Mouse (Mus musculus) stomach, postnatal 0 days (tissue): ENCODE results near the gene Cux1. TPM values are rescaled to one million over a fixed set of nuclear protein-coding genes. Genes with fewer than 3 reads are reported as not detected.

Experiments used
- ATAC-seq: fragments of 200-750 bp; cut with Nextera tagmentation; 2 replicates; pipeline ENCODE4 v1.8.0; 2017; ENCODE audit not compliant: low FRiP score, low TSS enrichment
- DNase-seq: peaks from one replicate; pipeline ENCODE4 v3.0.0-alpha.2; 2016; ENCODE audit warnings: low spot score
- H3K27ac ChIP-seq: fragments of 300-500 bp; sonication (generic); replicated peaks from 2 replicates; pipeline ENCODE4 v1.5.1; 2014; ENCODE audit warnings: mild to moderate bottlenecking, control low read depth
- H3K27me3 ChIP-seq: fragments of 300-500 bp; sonication (generic); 2 replicates; pipeline ENCODE4 v1.6.1; 2014; ENCODE audit warnings: low read length; ENCODE audit not compliant: control insufficient read depth, insufficient read depth
- H3K36me3 ChIP-seq: fragments of 300-500 bp; sonication (generic); 2 replicates; pipeline ENCODE4 v1.6.1; 2014; ENCODE audit warnings: low read length, mixed read lengths; ENCODE audit not compliant: control insufficient read depth, insufficient read depth
- H3K4me1 ChIP-seq: fragments of 300-500 bp; sonication (generic); replicated peaks from 2 replicates; pipeline ENCODE4 v1.6.1; 2014; ENCODE audit warnings: antibody characterized with exemption; ENCODE audit not compliant: control insufficient read depth, insufficient read depth
- H3K4me2 ChIP-seq: fragments of 300-500 bp; sonication (generic); replicated peaks from 2 replicates; pipeline ENCODE4 v1.6.1; 2014; ENCODE audit warnings: low read depth, mild to moderate bottlenecking, control low read depth, moderate library complexity
- H3K4me3 ChIP-seq: fragments of 300-500 bp; sonication (generic); 2 replicates; pipeline ENCODE4 v1.5.1; 2014; ENCODE audit warnings: low read depth, low read length, control low read depth
- H3K9ac ChIP-seq: fragments of 300-500 bp; sonication (generic); 2 replicates; pipeline ENCODE4 v1.6.1; 2014; ENCODE audit warnings: mild to moderate bottlenecking, low read length, control low read depth, mixed read lengths
- H3K9me3 ChIP-seq: fragments of 300-500 bp; sonication (generic); 2 replicates; pipeline ENCODE4 v1.6.1; 2016; ENCODE audit warnings: low read length; ENCODE audit not compliant: control insufficient read depth
- CTCF ChIP-seq: IDR thresholded peaks from 2 replicates; pipeline ENCODE4 v1.5.1; 2016; ENCODE audit warnings: antibody characterized with exemption, low read depth, mild to moderate bottlenecking, moderate library complexity
- EP300 ChIP-seq: optimal IDR thresholded peaks from 2 replicates; pipeline ENCODE3; 2016; ENCODE audit warnings: antibody characterized with exemption
- WGBS: fragments of 180-500 bp; shearing (Covaris S2); extraction: QIAGEN DNeasy Blood & Tissue Kit; methylation state at CpG from one replicate; pipeline ENCODE4 v1.1.7; 2014; 5-methylcytosine and 5-hydroxymethylcytosine counted together
- polyA plus RNA-seq: library from polyadenylated mRNA; unstranded; fragments of >200 nt; fragmentation: Nextera tagmentation; extraction: Ambion mirVana; gene quantifications from 2 replicates; pipeline ENCODE4 v1.2.1, GENCODE M21; 2015

The Cux1 gene
- polyA plus RNA-seq, 1 experiment from 2014 or later = 33.7 TPM

DNA sequence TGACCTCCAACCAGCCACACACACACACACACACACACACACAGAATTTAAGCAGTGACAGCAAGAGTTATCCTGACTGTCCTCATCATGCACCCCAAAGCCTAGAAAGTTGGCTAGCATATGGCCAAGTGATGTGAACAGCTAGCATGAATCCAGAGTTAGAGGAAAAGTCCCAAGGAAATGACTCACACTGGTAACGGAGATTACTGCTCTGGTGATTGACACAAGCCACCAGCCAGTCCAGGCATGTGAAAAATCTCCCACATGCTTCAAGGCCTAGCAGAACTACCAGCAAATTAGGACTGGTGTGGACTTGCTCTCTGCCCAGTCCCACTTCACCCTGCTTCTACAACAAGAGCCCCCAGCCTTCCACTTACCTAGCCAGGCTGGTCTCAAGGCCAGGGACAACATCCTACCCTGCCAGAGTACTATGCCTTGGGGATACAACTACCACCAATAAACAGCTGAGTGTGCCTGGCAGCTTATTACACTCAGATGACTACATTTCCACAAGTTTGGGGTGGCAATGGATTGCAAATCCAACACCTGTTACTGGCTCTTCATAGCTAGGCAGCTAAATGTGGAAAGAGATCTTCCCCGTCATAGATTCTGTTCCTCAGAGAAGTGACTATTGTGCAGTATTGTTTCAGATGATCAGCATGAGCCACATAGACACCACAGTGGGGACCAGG, 35.5 kb downstream of the Cux1 start:
- ATAC-seq (peak; percentile 54), DNase-seq (no peak)
- H3K27ac ChIP-seq = no peak overlapping the region

GRCm38 (mm10) chr5:136530931-136531330, 36.4 kb downstream of the Cux1 start:
- Histone ChIP-seq H3K4me3 (no peak overlapping the region), H3K27ac (no peak overlapping the region), H3K4me1 (no peaks in the 10 kb centered on the region), H3K9ac (no peak overlapping the region), H3K27me3 (no peaks in the 10 kb centered on the region), H3K4me2 (no peak overlapping the region), H3K36me3 (no peaks in the 10 kb centered on the region), H3K9me3 (no peaks in the 10 kb centered on the region)
- WGBS = 70% methylated on average over 1 of the region's 1 CpGs
- DNase-seq = no peak
- TF ChIP-seq EP300 (no peak), CTCF (no peak)
- no peak for ATAC-seq

More for the DNA sequence above, 35.5 kb downstream of the Cux1 start:
- no peaks in the 10 kb centered on the region for H3K4me1 ChIP-seq
- no peaks in the 10 kb centered on the region for H3K36me3 ChIP-seq
- no peak for TF ChIP-seq EP300
- no peak for TF ChIP-seq CTCF
- H3K4me2 ChIP-seq = no peak overlapping the region
- H3K9ac ChIP-seq = no peak overlapping the region
- H3K4me3 ChIP-seq = no peak overlapping the region
- H3K9me3 ChIP-seq = no peaks in the 10 kb centered on the region
- no peaks in the 10 kb centered on the region for H3K27me3 ChIP-seq
- 57% methylated on average over 2 of the region's 2 CpGs for WGBS

DNA sequence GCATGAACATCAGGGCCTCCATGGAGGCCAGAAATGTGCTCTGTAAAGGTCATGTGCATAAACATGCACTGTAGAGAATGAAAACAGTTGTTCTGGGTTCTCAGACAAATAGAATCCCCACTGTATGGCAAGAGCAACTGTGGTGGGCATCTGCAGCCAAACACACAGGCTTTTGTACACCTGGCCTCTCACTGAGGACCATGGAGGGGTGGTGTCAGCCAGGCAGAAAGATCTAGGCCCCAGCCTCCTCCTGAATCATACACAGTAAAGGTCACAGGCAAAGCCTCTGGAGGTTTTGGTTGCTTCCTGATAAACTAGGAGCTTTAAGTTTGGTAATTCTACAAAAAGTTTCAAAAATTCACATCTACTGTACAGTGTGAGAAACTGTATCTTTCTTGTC, 38.1 kb downstream of the Cux1 start:
- ATAC-seq (no peak), DNase-seq (no peak)
- H3K9me3 ChIP-seq = no peaks in the 10 kb centered on the region
- H3K27me3 ChIP-seq = no peaks in the 10 kb centered on the region
- H3K27ac ChIP-seq = no peak overlapping the region
- H3K4me3 ChIP-seq = no peak overlapping the region
- no peak overlapping the region for H3K4me2 ChIP-seq
- TF ChIP-seq CTCF (no peak), EP300 (no peak)
- no peaks in the 10 kb centered on the region for H3K4me1 ChIP-seq
- H3K9ac ChIP-seq = no peak overlapping the region
- H3K36me3 ChIP-seq = no peaks in the 10 kb centered on the region

GRCm38 (mm10) chr5:136527871-136528270, 39.4 kb downstream of the Cux1 start:
- Histone ChIP-seq H3K4me1 (no peaks in the 10 kb centered on the region), H3K4me3 (no peak overlapping the region), H3K36me3 (no peaks in the 10 kb centered on the region), H3K27me3 (no peaks in the 10 kb centered on the region), H3K27ac (no peak overlapping the region), H3K9ac (no peak overlapping the region), H3K9me3 (no peaks in the 10 kb centered on the region), H3K4me2 (no peak overlapping the region)
- DNase-seq (no peak), ATAC-seq (no peak)
- WGBS = 47% methylated on average over 1 of the region's 1 CpGs
- TF ChIP-seq EP300 (no peak), CTCF (no peak)

DNA sequence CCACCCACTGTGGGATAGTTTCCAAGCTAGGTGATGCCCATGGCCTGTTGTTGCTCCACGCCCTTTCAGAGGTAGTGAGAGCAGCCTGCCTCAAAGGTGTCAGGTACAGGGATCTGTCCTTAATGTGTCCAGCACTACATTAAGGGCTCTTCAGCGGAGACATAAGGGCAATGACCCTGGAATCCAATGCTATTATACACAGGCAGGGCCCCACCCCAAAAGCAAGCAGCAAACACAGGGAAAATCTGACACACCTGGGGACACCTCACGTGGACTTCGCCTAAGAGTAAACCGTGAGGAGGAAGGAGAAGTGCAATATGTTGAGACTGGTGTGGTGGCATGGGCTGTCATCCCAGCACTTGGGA, 40.8 kb downstream of the Cux1 start:
- H3K27ac ChIP-seq = no peak overlapping the region
- H3K27me3 ChIP-seq = no peaks in the 10 kb centered on the region
- no peak overlapping the region for H3K9ac ChIP-seq
- DNase-seq (peak; percentile 64), ATAC-seq (peak; percentile 91)
- H3K4me3 ChIP-seq = no peak overlapping the region
- no peaks in the 10 kb centered on the region for H3K9me3 ChIP-seq
- no peak overlapping the region for H3K4me2 ChIP-seq
- 60% methylated on average over 5 of the region's 5 CpGs for whole genome bisulfite sequencing
- no peaks in the 10 kb centered on the region for H3K4me1 ChIP-seq
- H3K36me3 ChIP-seq = no peaks in the 10 kb centered on the region
- no peak for TF ChIP-seq EP300
- TF ChIP-seq CTCF = no peak

- no peaks in the 10 kb centered on the region for H3K36me3 ChIP-seq
- TF ChIP-seq EP300 (no peak), CTCF (no peak)
- H3K4me2 ChIP-seq = no peak overlapping the region
- ATAC-seq (peak; percentile 34; the same call in 1 of the 2 replicates), DNase-seq (no peak)
- 60% methylated on average over 9 of the region's 9 CpGs for WGBS
- H3K4me3 ChIP-seq = no peak overlapping the region
- no peak overlapping the region for H3K9ac ChIP-seq
- no peaks in the 10 kb centered on the region for H3K4me1 ChIP-seq
- no peaks in the 10 kb centered on the region for H3K9me3 ChIP-seq
- H3K27ac ChIP-seq = no peak overlapping the region
- no peaks in the 10 kb centered on the region for H3K27me3 ChIP-seq
Measured at GRCm38 (mm10) chr5:136525896-136526544, 41.3 kb downstream of the Cux1 start.
